Mouse (Mus musculus): ENCODE measurements around the gene Csrp3. TPM values are rescaled to one million over a fixed set of nuclear protein-coding genes. Genes with fewer than 3 reads are reported as not detected.

The Csrp3 gene
- under 1 TPM in 2 of 4 experiments, not detected in 2; 0.44 to 0.80 TPM for total RNA-seq (2022)

GRCm38 (mm10) chr7:48847820-48848650 is at the start of gene Csrp3:
Gene Csrp3 (minus strand): TSS chr7:48848033.
- DNase-seq (ENCODE audit: low spot score in 2 of 2) = no peak

GRCm38 (mm10) chr7:48896051-48896450 is 48.2 kb upstream of the Csrp3 start:
- no peak for DNase-seq (ENCODE audit: low spot score in 2 of 2)

GRCm38 (mm10) chr7:48895475-48895874 is 47.6 kb upstream of the Csrp3 start:
- DNase-seq (ENCODE audit: low spot score in 2 of 2) = no peak

- no peak for DNase-seq (ENCODE audit: low spot score in 2 of 2)
Measured at GRCm38 (mm10) chr7:48894763-48895162, 46.9 kb upstream of the Csrp3 start.

- peak in 1 of 2 experiments; percentile 74 for DNase-seq (ENCODE audit: low spot score in 2 of 2)
Measured at GRCm38 (mm10) chr7:48894152-48894551, 46.3 kb upstream of the Csrp3 start.

- no peak for DNase-seq (ENCODE audit: low spot score in 2 of 2)
Measured at GRCm38 (mm10) chr7:48893093-48893492, 45.3 kb upstream of the Csrp3 start.

- no peak for DNase-seq (ENCODE audit: low spot score in 2 of 2)
Measured at GRCm38 (mm10) chr7:48891029-48891428, 43.2 kb upstream of the Csrp3 start.

- no peak for DNase-seq (ENCODE audit: low spot score in 2 of 2)
Measured at GRCm38 (mm10) chr7:48888751-48889150, 40.9 kb upstream of the Csrp3 start.

GRCm38 (mm10) chr7:48887973-48888372 is 40.1 kb upstream of the Csrp3 start:
- no peak for DNase-seq (ENCODE audit: low spot score in 2 of 2)

- no peak for DNase-seq (ENCODE audit: low spot score in 2 of 2)
Measured at GRCm38 (mm10) chr7:48884266-48884611, 36.4 kb upstream of the Csrp3 start.

GRCm38 (mm10) chr7:48883525-48884265 is 35.9 kb upstream of the Csrp3 start:
- no peak for DNase-seq (ENCODE audit: low spot score in 2 of 2)

GRCm38 (mm10) chr7:48881971-48882609 is 34.3 kb upstream of the Csrp3 start:
- DNase-seq (ENCODE audit: low spot score in 2 of 2) = no peak

- no peak for DNase-seq (ENCODE audit: low spot score in 2 of 2)
Measured at GRCm38 (mm10) chr7:48881486-48881885, 33.7 kb upstream of the Csrp3 start, which contains the start of gene E2f8. Gene E2f8 (minus strand): TSS chr7:48881596.

- peak; percentile 75 to 95 for DNase-seq (ENCODE audit: low spot score in 2 of 2)
Measured at GRCm38 (mm10) chr7:48880591-48881481, 33.0 kb upstream of the Csrp3 start.

- no peak for DNase-seq (ENCODE audit: low spot score in 2 of 2)
Measured at GRCm38 (mm10) chr7:48879574-48879973, 31.7 kb upstream of the Csrp3 start.

- DNase-seq (ENCODE audit: low spot score in 2 of 2) = no peak
Measured at GRCm38 (mm10) chr7:48877786-48878390, 30.1 kb upstream of the Csrp3 start.

GRCm38 (mm10) chr7:48876526-48876925 is 28.7 kb upstream of the Csrp3 start:
- no peak for DNase-seq (ENCODE audit: low spot score in 2 of 2)

- DNase-seq (ENCODE audit: low spot score in 2 of 2) = no peak
Measured at GRCm38 (mm10) chr7:48875096-48875495, 27.3 kb upstream of the Csrp3 start.

- DNase-seq (ENCODE audit: low spot score in 2 of 2) = no peak
Measured at GRCm38 (mm10) chr7:48871292-48871691, 23.5 kb upstream of the Csrp3 start.

GRCm38 (mm10) chr7:48870579-48871180 is 22.8 kb upstream of the Csrp3 start:
- DNase-seq (ENCODE audit: low spot score in 2 of 2) = no peak
